Mouse (Mus musculus): ENCODE measurements at regions not wholly inside any gene's neighbourhood (a gene's known extent, or its start where the extent isn't known, plus 50 kb on each side); places are given as distances from the start of the nearest gene placed in this dataset.

DNA sequence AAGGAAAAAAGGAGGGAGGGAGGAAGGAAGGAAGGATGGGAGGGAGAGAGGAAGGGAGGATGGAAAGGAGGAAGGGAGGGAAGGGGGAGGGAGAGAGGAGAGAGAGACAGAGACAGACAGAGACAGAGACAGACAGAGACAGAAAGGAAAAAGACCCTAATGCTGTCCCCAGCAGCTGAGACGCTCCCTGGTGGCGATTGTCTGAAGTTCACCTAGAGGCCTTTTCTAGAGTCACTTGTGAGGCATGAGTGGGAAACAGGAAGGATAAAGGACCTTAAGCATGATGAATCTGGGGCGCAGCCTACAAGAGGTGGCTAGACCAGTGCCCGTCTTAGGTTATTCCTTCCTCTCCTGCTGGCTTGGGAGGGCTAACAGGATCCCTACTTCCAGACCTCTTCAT is 276.7 kb downstream of the Tshz3 start:
- TF ChIP-seq MAX (IDR thresholded peaks at IDR 0.05) = no peak
- no peak for TF ChIP-seq CTCF (IDR thresholded peaks at IDR 0.05; ENCODE audit: control insufficient read depth, insufficient read depth, insufficient read length)
- TF ChIP-seq MYOD1 (IDR thresholded peaks at IDR 0.05; ENCODE audit: control insufficient read depth, insufficient read length, low read depth) = no peak
